Mouse (Mus musculus) B cell, adult (primary cell): Measurements from ENCODE around the gene Gm36864. TPM values are rescaled to one million over a fixed set of nuclear protein-coding genes. Genes with fewer than 3 reads are reported as not detected.

ENCODE experiments used
- total RNA-seq: library from RNA; stranded (reverse); gene quantifications from 4 replicates; pipeline ENCODE4 v1.2.4, GENCODE M21; 2023; ENCODE audit not compliant: inconsistent age

The Gm36864 gene
- not detected in 4 replicates for total RNA-seq

GRCm38 (mm10) chr7:44235909-44236308, at the start of gene Gm36864:
Gene Gm36864 (plus strand): TSS chr7:44236177.

GRCm38 (mm10) chr7:44187936-44188335, 48.0 kb upstream of the Gm36864 start, which contains the start of gene Klk1b24:
Gene Klk1b24 (plus strand): TSS chr7:44188236.

GRCm38 (mm10) chr7:44197891-44198290, 38.1 kb upstream of the Gm36864 start, which contains the start of gene Klk1b3:
Gene Klk1b3 (plus strand): TSS chr7:44198191.

GRCm38 (mm10) chr7:44207135-44207534, 28.8 kb upstream of the Gm36864 start, which contains the start of gene Klk1b4:
Gene Klk1b4 (plus strand): TSS chr7:44207435.

GRCm38 (mm10) chr7:44215645-44216044, 20.3 kb upstream of the Gm36864 start, which contains the start of gene Klk1b5:
Gene Klk1b5 (plus strand): TSS chr7:44215945.

GRCm38 (mm10) chr7:44225076-44225475, 10.9 kb upstream of the Gm36864 start, which contains the start of gene Klk1:
Gene Klk1 (plus strand): TSS chr7:44225360.

GRCm38 (mm10) chr7:44246055-44246983, 10.3 kb downstream of the Gm36864 start, which contains the start of the genes 1700028J19Rik and 2410002F23Rik:
Gene 1700028J19Rik (minus strand): TSS chr7:44246695.
Gene 2410002F23Rik (plus strand): TSS chr7:44246722.

GRCm38 (mm10) chr7:44257278-44257677, 21.3 kb downstream of the Gm36864 start, which contains the start of gene Acp4:
Gene Acp4 (minus strand): TSS chr7:44257378.

GRCm38 (mm10) chr7:44261147-44261546, 25.2 kb downstream of the Gm36864 start, which contains the start of gene Gm15517:
Gene Gm15517 (plus strand): TSS chr7:44261447.

Other genes with a start within 250 kb of the Gm36864 start
- not detected in 4 replicates for gene Klk1b11, start 240.3 kb upstream of the Gm36864 start, total RNA-seq
- not detected in 4 replicates for gene Klk1b26, start 224.0 kb upstream of the Gm36864 start, total RNA-seq
- gene Klk1b27, start 183.9 kb upstream of the Gm36864 start, total RNA-seq, result not detected in 4 replicates
- not detected in 4 replicates for gene Klk1b21, start 133.8 kb upstream of the Gm36864 start, total RNA-seq
- not detected in 4 replicates for gene Klk1b22, start 123.5 kb upstream of the Gm36864 start, total RNA-seq
- not detected in 4 replicates for gene Klk1b16, start 99.4 kb upstream of the Gm36864 start, total RNA-seq
- not detected in 4 replicates for gene Klk1b24, start 47.9 kb upstream of the Gm36864 start, total RNA-seq
- not detected in 4 replicates for gene Klk1b3, start 38.0 kb upstream of the Gm36864 start, total RNA-seq
- gene Klk1b4, start 28.7 kb upstream of the Gm36864 start, total RNA-seq, result not detected in 4 replicates
- gene Klk1b5, start 20.2 kb upstream of the Gm36864 start, total RNA-seq, result not detected in 4 replicates
- not detected in 4 replicates for gene Klk1, start 10.8 kb upstream of the Gm36864 start, total RNA-seq
- gene 1700028J19Rik, start 10.5 kb downstream of the Gm36864 start, total RNA-seq, result 0.87 to 1.9 TPM (median 1.5 TPM) in 4 replicates
- 153 to 193 TPM (median 178 TPM) in 4 replicates for gene 2410002F23Rik, start 10.5 kb downstream of the Gm36864 start, total RNA-seq
- gene Acp4, start 21.2 kb downstream of the Gm36864 start, total RNA-seq, result not detected in 4 replicates
- gene Gm15517, start 25.3 kb downstream of the Gm36864 start, total RNA-seq, result not detected in 4 replicates
- gene Clec11a, start 70.7 kb downstream of the Gm36864 start, total RNA-seq, result 1.00 to 2.5 TPM (median 1.2 TPM) in 4 replicates
- gene Shank1, start 74.1 kb downstream of the Gm36864 start, total RNA-seq, result 29.6 to 39.7 TPM (median 36.1 TPM) in 4 replicates
- gene Syt3, start 147.9 kb downstream of the Gm36864 start, total RNA-seq, result not detected in 4 replicates
- gene 1700008O03Rik, start 149.6 kb downstream of the Gm36864 start, total RNA-seq, result not detected in 4 replicates
- not detected in 4 replicates for gene Lrrc4b, start 192.8 kb downstream of the Gm36864 start, total RNA-seq
- gene Aspdh, start 229.2 kb downstream of the Gm36864 start, total RNA-seq, result not detected in 4 replicates
- gene Josd2, start 231.8 kb downstream of the Gm36864 start, total RNA-seq, result 64.3 to 78.1 TPM (median 67.9 TPM) in 4 replicates